Mouse (Mus musculus) hindbrain, embryonic 16.5 days (tissue): ENCODE data around the gene Tmem175. TPM values are rescaled to one million over a fixed set of nuclear protein-coding genes. Genes with fewer than 3 reads are reported as not detected.
"Not testable (repeated sequence)": the region's sequence is repeated elsewhere in the genome, so short reads cannot be mapped to it uniquely, and the experiment has no call there.

Experiments
- ATAC-seq: fragments of 200-750 bp; cut with Nextera tagmentation; 2 replicates; pipeline ENCODE4 v1.8.0; 2017; ENCODE audit warnings: moderate TSS enrichment, moderate library complexity
- H3K27ac ChIP-seq: fragments of 300-500 bp; sonication (generic); 2 replicates; pipeline ENCODE4 v1.5.1; 2014; ENCODE audit warnings: low read depth, mild to moderate bottlenecking, control low read depth, low read length, moderate library complexity
- H3K27me3 ChIP-seq: fragments of 300-500 bp; sonication (generic); replicated peaks from 2 replicates; pipeline ENCODE4 v1.6.1; 2014; ENCODE audit warnings: low read length; ENCODE audit not compliant: control insufficient read depth, insufficient read depth
- H3K36me3 ChIP-seq: fragments of 300-500 bp; sonication (generic); 2 replicates; pipeline ENCODE4 v1.6.1; 2014; ENCODE audit warnings: mild to moderate bottlenecking, low read length, moderate library complexity, mixed read lengths; ENCODE audit not compliant: control insufficient read depth, insufficient read depth
- H3K4me1 ChIP-seq: fragments of 300-500 bp; sonication (generic); 2 replicates; pipeline ENCODE4 v1.6.1; 2014; ENCODE audit warnings: low read depth, low read length; ENCODE audit not compliant: control insufficient read depth, insufficient read depth
- H3K4me2 ChIP-seq: fragments of 300-500 bp; sonication (generic); 2 replicates; pipeline ENCODE4 v1.6.1; 2014; ENCODE audit warnings: mild to moderate bottlenecking, low read length, control low read depth, moderate library complexity
- H3K4me3 ChIP-seq: fragments of 300-500 bp; sonication (generic); 2 replicates; pipeline ENCODE4 v1.5.1; 2014; ENCODE audit warnings: mild to moderate bottlenecking, low read length, control low read depth, moderate library complexity
- H3K9ac ChIP-seq: fragments of 300-500 bp; sonication (generic); 2 replicates; pipeline ENCODE4 v1.6.1; 2014; ENCODE audit warnings: low read depth, mild to moderate bottlenecking, control low read depth, low read length, moderate library complexity
- H3K9me3 ChIP-seq: fragments of 300-500 bp; sonication (generic); 2 replicates; pipeline ENCODE4 v1.6.1; 2014; ENCODE audit warnings: mild to moderate bottlenecking, low read length, moderate library complexity; ENCODE audit not compliant: control insufficient read depth
- WGBS: fragments of 180-500 bp; shearing (Covaris S2); extraction: QIAGEN DNeasy Blood & Tissue Kit; methylation state at CpG from one replicate; pipeline ENCODE4 v1.1.7; 2014; 5-methylcytosine and 5-hydroxymethylcytosine counted together
- polyA plus RNA-seq: library from polyadenylated mRNA; unstranded; fragments of >200 nt; fragmentation: Nextera tagmentation; extraction: Ambion mirVana; gene quantifications from 2 replicates; pipeline ENCODE4 v1.2.1, GENCODE M21; 2015

Gene Tmem175
- polyA plus RNA-seq, 1 experiment from 2014 or later = 28.6 TPM

DNA sequence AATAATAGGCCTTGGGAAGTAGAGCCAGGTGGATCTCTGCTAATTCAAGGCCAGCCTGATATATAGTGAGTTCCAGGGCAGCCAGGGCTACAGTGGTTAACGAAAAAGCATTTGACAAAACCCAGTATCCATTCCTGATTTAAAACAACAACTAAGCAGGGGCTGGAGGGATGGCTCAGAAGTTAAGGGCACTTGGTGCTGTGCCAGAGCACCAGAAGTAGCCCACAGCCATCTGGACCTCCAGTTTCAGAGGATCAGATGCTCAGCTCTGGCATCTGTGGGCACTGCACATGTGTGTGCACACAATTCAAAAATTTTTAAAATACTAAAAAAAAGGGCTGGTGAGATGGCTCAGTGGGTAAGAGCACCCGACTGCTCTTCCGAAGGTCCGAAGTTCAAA, 4.1 kb downstream of the Tmem175 start:
- Histone ChIP-seq H3K9ac (no peak overlapping the region), H3K4me3 (no peak overlapping the region), H3K36me3 (no peaks in the 10 kb centered on the region; the same call in 1 of the 2 replicates), H3K4me2 (no peak overlapping the region), H3K27me3 (no peaks in the 10 kb centered on the region), H3K9me3 (no peaks in the 10 kb centered on the region), H3K27ac (no peak overlapping the region), H3K4me1 (peaks cover 5% of the 10 kb centered on the region)
- WGBS = 87% methylated on average over 4 of the region's 4 CpGs
- ATAC-seq = no peak

DNA sequence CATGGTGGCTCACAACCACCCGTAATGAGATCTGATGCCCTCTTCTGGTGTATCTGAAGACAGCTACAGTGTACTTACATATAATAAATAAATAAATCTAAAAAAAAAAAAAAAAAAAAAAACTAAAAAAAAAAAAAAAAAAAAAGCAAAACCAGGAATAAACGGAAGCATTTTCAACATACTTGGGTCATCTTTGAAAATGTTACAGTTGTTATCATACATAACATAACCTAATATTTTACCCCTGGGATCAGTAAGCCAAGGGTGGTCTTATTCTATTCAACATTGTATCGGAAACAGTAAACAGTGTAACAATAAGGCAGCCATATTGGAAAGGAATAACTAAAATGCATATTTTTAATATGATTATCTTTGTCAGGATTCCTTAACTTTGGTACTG, 4.5 kb downstream of the Tmem175 start:
- not testable (repeated sequence) for H3K9ac ChIP-seq, H3K36me3 ChIP-seq, H3K27me3 ChIP-seq, H3K4me2 ChIP-seq, ATAC-seq, H3K27ac ChIP-seq, H3K9me3 ChIP-seq, H3K4me3 ChIP-seq, H3K4me1 ChIP-seq
- WGBS = 85% methylated on average over 2 of the region's 3 CpGs

DNA sequence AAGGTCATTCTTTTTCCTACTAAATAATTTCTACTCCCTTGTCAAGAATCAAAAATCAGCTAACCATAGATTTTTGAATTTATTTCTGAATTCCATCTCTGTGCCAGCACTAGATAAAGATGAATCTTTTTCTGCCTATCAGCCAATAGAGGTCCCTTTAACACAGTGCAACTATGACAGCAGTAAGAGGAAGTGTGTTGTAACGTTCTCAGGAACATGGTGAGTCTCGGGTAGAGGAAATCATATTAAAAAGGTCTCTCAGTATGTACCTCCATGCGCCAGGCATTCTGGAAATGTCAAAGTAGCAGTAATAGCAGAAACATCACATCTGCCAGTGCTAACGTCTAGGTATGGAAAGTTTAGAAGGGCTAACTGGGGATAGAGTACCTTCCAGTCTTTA, 6.6 kb downstream of the Tmem175 start:
- Histone ChIP-seq H3K9ac (no peak overlapping the region), H3K27ac (no peak overlapping the region), H3K4me3 (no peak overlapping the region), H3K36me3 (no peaks in the 10 kb centered on the region; the same call in 1 of the 2 replicates), H3K27me3 (no peaks in the 10 kb centered on the region), H3K4me2 (no peak overlapping the region), H3K9me3 (no peaks in the 10 kb centered on the region), H3K4me1 (no peaks in the 10 kb centered on the region)
- 74% methylated on average over 4 of the region's 4 CpGs for WGBS
- no peak for ATAC-seq

DNA sequence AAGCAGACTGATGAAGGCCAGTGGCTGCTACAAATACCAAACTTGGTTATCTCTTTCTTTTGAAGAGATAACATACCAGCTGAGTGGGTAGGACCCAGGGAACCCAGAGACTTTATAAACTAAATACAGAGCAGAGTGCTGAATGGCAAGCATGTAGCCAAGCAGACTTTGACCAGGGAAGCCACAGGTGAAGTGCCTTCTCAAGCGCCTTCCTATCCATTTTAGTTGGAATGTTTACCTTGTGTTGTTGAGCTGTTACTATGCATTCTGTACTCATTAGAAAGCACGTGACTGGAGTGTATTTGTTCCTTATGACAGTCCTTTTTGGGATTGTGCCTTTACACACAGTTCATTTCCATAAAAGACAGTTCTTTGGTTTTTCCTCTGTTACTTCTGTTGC, 14.1 kb downstream of the Tmem175 start:
- Histone ChIP-seq H3K4me2 (no peak overlapping the region), H3K9me3 (no peaks in the 10 kb centered on the region), H3K27ac (no peak overlapping the region), H3K4me3 (no peak overlapping the region), H3K27me3 (no peaks in the 10 kb centered on the region), H3K9ac (no peak overlapping the region), H3K36me3 (peaks cover 9% of the 10 kb centered on the region), H3K4me1 (no peaks in the 10 kb centered on the region)
- WGBS = 90% methylated on average over 2 of the region's 2 CpGs
- ATAC-seq = no peak

GRCm38 (mm10) chr5:108645651-108646342, 16.2 kb downstream of the Tmem175 start:
- H3K4me3 ChIP-seq = no peak overlapping the region
- no peak overlapping the region for H3K9ac ChIP-seq
- 84% methylated on average over 9 of the region's 9 CpGs for WGBS
- H3K27me3 ChIP-seq = no peaks in the 10 kb centered on the region
- H3K4me2 ChIP-seq = no peak overlapping the region
- H3K36me3 ChIP-seq = peaks cover 21% of the 10 kb centered on the region
- peak; percentile 63 for ATAC-seq
- no peaks in the 10 kb centered on the region for H3K4me1 ChIP-seq
- H3K27ac ChIP-seq = no peak overlapping the region
- no peaks in the 10 kb centered on the region for H3K9me3 ChIP-seq

DNA sequence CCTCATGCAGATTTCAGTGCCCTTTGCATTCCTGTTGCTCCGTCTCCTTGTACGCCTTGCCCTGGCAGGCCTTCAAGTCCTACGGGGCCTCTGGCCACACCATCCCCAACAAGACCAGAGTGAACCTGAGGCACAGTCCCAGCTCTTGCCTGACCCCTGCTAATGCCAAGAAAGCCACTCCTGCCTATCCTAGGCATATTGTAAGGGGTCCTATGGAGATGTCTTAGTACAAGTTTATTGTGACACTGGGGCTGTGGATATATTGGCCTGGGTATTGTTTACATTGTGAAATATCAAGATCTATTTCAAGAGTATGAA, 16.7 kb downstream of the Tmem175 start:
- peak; percentile 9; the same call in 1 of the 2 replicates for ATAC-seq
- no peak overlapping the region for H3K27ac ChIP-seq
- H3K4me2 ChIP-seq = no peak overlapping the region
- H3K36me3 ChIP-seq = peaks cover 23% of the 10 kb centered on the region
- no peaks in the 10 kb centered on the region for H3K27me3 ChIP-seq
- no peaks in the 10 kb centered on the region for H3K9me3 ChIP-seq
- no peak overlapping the region for H3K4me3 ChIP-seq
- H3K4me1 ChIP-seq = no peaks in the 10 kb centered on the region
- WGBS = 70% methylated on average over 3 of the region's 3 CpGs
- H3K9ac ChIP-seq = no peak overlapping the region

DNA sequence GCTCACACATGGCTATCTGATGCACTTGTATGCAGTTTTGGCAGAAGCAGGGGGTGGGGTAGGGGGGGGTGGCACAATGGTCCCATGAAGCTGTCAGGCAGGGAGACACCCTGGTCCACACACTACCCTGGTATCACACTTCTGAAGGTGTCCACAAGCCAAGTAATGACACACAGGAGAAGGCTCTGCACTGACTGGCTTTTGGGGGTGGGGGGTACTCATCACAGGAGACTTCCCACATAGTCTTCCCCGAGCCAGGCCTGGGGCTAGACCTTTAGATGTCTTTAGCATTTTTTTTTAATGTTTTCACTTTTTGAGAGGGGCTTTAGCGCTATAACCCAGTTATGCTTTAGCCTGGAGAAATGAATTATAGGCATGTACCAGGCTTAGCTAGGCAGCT, 17.7 kb downstream of the Tmem175 start:
- peaks cover 29% of the 10 kb centered on the region for H3K36me3 ChIP-seq

GRCm38 (mm10) chr5:108647820-108648465, 18.4 kb downstream of the Tmem175 start:
- ATAC-seq = no peak
- WGBS = 93% methylated on average over 2 of the region's 2 CpGs
- Histone ChIP-seq H3K4me3 (no peak overlapping the region), H3K4me2 (no peak overlapping the region), H3K27ac (no peak overlapping the region), H3K27me3 (no peaks in the 10 kb centered on the region), H3K4me1 (no peaks in the 10 kb centered on the region), H3K9ac (no peak overlapping the region), H3K9me3 (no peaks in the 10 kb centered on the region), H3K36me3 (peaks cover 34% of the 10 kb centered on the region)

More for the DNA sequence above, 17.7 kb downstream of the Tmem175 start:
- Histone ChIP-seq H3K4me2 (no peak overlapping the region), H3K27ac (no peak overlapping the region), H3K4me3 (no peak overlapping the region), H3K4me1 (no peaks in the 10 kb centered on the region), H3K27me3 (no peaks in the 10 kb centered on the region), H3K9ac (no peak overlapping the region), H3K9me3 (no peaks in the 10 kb centered on the region)
- no peak for ATAC-seq
- 93% methylated on average over 2 of the region's 2 CpGs for WGBS

DNA sequence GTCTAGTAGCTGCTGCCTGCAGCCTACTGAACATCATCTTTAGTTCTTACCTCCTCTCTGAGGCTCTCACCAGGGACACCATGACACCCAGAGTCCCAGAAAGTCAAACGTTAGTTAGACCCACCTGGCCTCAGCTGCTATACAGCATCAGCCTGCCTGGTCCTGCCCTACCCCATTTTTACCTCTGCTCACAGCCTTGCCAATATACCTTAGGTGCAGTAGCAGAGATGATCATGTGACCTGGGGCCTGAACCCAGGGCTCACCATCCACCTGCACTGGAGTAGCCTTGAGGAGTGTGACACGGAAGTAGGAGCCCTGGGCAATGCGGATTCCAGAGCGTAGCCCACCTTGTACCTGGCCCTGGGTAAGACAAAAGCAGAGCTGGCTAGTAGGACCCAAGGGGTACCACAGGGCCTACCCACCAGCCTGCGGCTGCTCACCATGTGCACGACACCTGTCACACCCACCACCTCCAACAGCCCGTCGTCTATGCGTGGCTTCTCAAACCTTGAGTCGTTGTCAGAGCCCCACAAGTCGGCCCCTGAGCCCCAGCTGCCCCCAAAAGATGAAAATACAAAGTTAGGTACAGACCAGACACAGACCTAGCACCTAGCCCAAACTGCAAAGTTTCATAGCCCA, 19.5 kb downstream of the Tmem175 start:
- H3K36me3 ChIP-seq = peaks cover 40% of the 10 kb centered on the region
- no peaks in the 10 kb centered on the region for H3K9me3 ChIP-seq
- H3K9ac ChIP-seq = no peak overlapping the region
- no peak for ATAC-seq
- no peaks in the 10 kb centered on the region for H3K27me3 ChIP-seq
- H3K27ac ChIP-seq = no peak overlapping the region
- no peak overlapping the region for H3K4me2 ChIP-seq
- H3K4me1 ChIP-seq = no peaks in the 10 kb centered on the region
- H3K4me3 ChIP-seq = no peak overlapping the region
- WGBS = 93% methylated on average over 11 of the region's 11 CpGs
